Mouse (Mus musculus) C2C12 (cell line): ENCODE measurements around the gene Padi6. TPM values are rescaled to one million over a fixed set of nuclear protein-coding genes. Genes with fewer than 3 reads are reported as not detected.

ENCODE experiments used
- H3K27me3 ChIP-seq: one replicate; pipeline ENCODE4 v1.6.1; 2011; ENCODE audit not compliant: control insufficient read depth, insufficient read depth, insufficient read length
- H3K36me3 ChIP-seq: one replicate; pipeline ENCODE4 v1.6.1; 2011; ENCODE audit not compliant: control insufficient read depth, insufficient read depth
- H3K4me3 ChIP-seq: one replicate; pipeline ENCODE4 v1.5.1; 2011; ENCODE audit warnings: mild to moderate bottlenecking, control low read depth; ENCODE audit not compliant: poor library complexity, insufficient read depth, severe bottlenecking
- H3K79me2 ChIP-seq: one replicate; pipeline ENCODE4 v1.6.1; 2011; ENCODE audit not compliant: control insufficient read depth, insufficient read depth
- H3K79me3 ChIP-seq: one replicate; pipeline ENCODE4 v1.6.1; 2011; ENCODE audit warnings: low read depth, control low read depth
- H3ac ChIP-seq: one replicate; pipeline ENCODE3; 2011; ENCODE audit warnings: low read depth; ENCODE audit not compliant: control insufficient read depth, insufficient read length
- CEBPB ChIP-seq: IDR thresholded peaks from one replicate; pipeline ENCODE4 v1.6.1; 2011; ENCODE audit warnings: low read depth, mild to moderate bottlenecking, control low read depth, moderate library complexity
- CTCF ChIP-seq: IDR thresholded peaks from one replicate; pipeline ENCODE4 v1.5.1; 2011; ENCODE audit not compliant: control insufficient read depth, insufficient read depth, insufficient read length
- FOSL1 ChIP-seq: IDR thresholded peaks from one replicate; pipeline ENCODE4 v1.8.0; 2011; ENCODE audit warnings: mild to moderate bottlenecking, low read length; ENCODE audit not compliant: poor library complexity, insufficient read depth, severe bottlenecking
- MAX ChIP-seq: IDR thresholded peaks from one replicate; pipeline ENCODE4 v1.6.1; 2011; ENCODE audit warnings: mild to moderate bottlenecking, control low read depth
- MYOD1 ChIP-seq: IDR thresholded peaks from one replicate; pipeline ENCODE4 v1.6.1; 2011; ENCODE audit warnings: low read depth; ENCODE audit not compliant: control insufficient read depth, insufficient read length
- MYOG ChIP-seq: IDR thresholded peaks from one replicate; pipeline ENCODE4 v1.6.1; 2011; ENCODE audit not compliant: control insufficient read depth, insufficient read length; ENCODE audit errors: extremely low read depth
- USF1 ChIP-seq: IDR thresholded peaks from one replicate; pipeline ENCODE4 v1.6.1; 2011; ENCODE audit warnings: low read depth, mild to moderate bottlenecking, control low read depth, moderate library complexity
- polyA plus RNA-seq: library from polyadenylated mRNA; unstranded; fragments of >200 nt; fragmentation: generic; extraction: Trizol; gene quantifications from one replicate; pipeline ENCODE4 v1.2.1, GENCODE M21; 2012; ENCODE audit warnings: missing spikeins

Gene Padi6
- polyA plus RNA-seq, 1 experiment: not detected

- Histone ChIP-seq H3K4me3 (peak within 1 kb of the TSS; percentile 85), H3K27me3 (no peaks in the 10 kb centered on the region), H3K36me3 (peaks cover 15% of the 10 kb centered on the region), H3K79me2 (peaks cover 34% of the 10 kb centered on the region), H3K79me3 (peaks cover 28% of the 10 kb centered on the region), H3ac (peak within 1 kb of the TSS; percentile 82)
- no peak for TF ChIP-seq CTCF
- TF ChIP-seq MAX: no peak
- TF ChIP-seq USF1: no peak
- TF ChIP-seq MYOG: no peak
- no peak for TF ChIP-seq FOSL1
- no peak for TF ChIP-seq CEBPB
- no peak for TF ChIP-seq MYOD1
These were observed 42.0 kb downstream of the Padi6 start, which contains the start of gene Rcc2 for GRCm38 (mm10) chr4:140700269-140701018. Gene Rcc2, plus strand, starts transcription at chr4:140700541.

GRCm38 (mm10) chr4:140699441-140700127 is 42.9 kb downstream of the Padi6 start:
- peaks cover 25% of the 10 kb centered on the region for H3K79me2 ChIP-seq
- peak overlapping the region; percentile 2 for H3ac ChIP-seq
- peaks cover 20% of the 10 kb centered on the region for H3K79me3 ChIP-seq
- peaks cover 7% of the 10 kb centered on the region for H3K36me3 ChIP-seq
- TF ChIP-seq CTCF (no peak), MYOG (no peak), USF1 (peak; percentile 58), MAX (peak; percentile 92), FOSL1 (no peak), CEBPB (peak; percentile 96), MYOD1 (no peak)
- no peaks in the 10 kb centered on the region for H3K27me3 ChIP-seq
- H3K4me3 ChIP-seq: peak overlapping the region; percentile 85

- H3K36me3 ChIP-seq: no peaks in the 10 kb centered on the region
- H3K79me2 ChIP-seq: no peaks in the 10 kb centered on the region
- no peaks in the 10 kb centered on the region for H3K79me3 ChIP-seq
- no peaks in the 10 kb centered on the region for H3K27me3 ChIP-seq
- H3K4me3 ChIP-seq: no peak overlapping the region
- TF ChIP-seq USF1 (peak; percentile 18), MYOG (no peak), MAX (peak; percentile 9), MYOD1 (peak; percentile 64)
- no peak overlapping the region for H3ac ChIP-seq
These were observed 46.5 kb downstream of the Padi6 start for GRCm38 (mm10) chr4:140695675-140696585.

GRCm38 (mm10) chr4:140695146-140695545 is 47.3 kb downstream of the Padi6 start:
- Histone ChIP-seq H3K36me3 (no peaks in the 10 kb centered on the region), H3K27me3 (no peaks in the 10 kb centered on the region), H3K4me3 (no peak overlapping the region), H3K79me3 (no peaks in the 10 kb centered on the region), H3ac (no peak overlapping the region), H3K79me2 (no peaks in the 10 kb centered on the region)
- no peak for TF ChIP-seq MYOG
- no peak for TF ChIP-seq CTCF
- TF ChIP-seq MAX: no peak
- TF ChIP-seq FOSL1: no peak

- Histone ChIP-seq H3K79me2 (no peaks in the 10 kb centered on the region), H3K79me3 (no peaks in the 10 kb centered on the region), H3K36me3 (no peaks in the 10 kb centered on the region), H3ac (no peak overlapping the region), H3K4me3 (no peak overlapping the region), H3K27me3 (no peaks in the 10 kb centered on the region)
- TF ChIP-seq USF1: no peak
- no peak for TF ChIP-seq MYOG
These were observed 47.8 kb downstream of the Padi6 start for GRCm38 (mm10) chr4:140694551-140695060.
